Mouse (Mus musculus) testis, adult 2 months (tissue): ENCODE results near the gene Pgd. TPM values are rescaled to one million over a fixed set of nuclear protein-coding genes. Genes with fewer than 3 reads are reported as not detected.

Experiments
- H3K27ac ChIP-seq: fragments of 200-500 bp; 2 replicates; pipeline ENCODE4 v1.5.1; 2012; ENCODE audit warnings: low read depth, low read length; ENCODE audit not compliant: control insufficient read depth, insufficient read depth
- H3K27me3 ChIP-seq: fragments of 200-500 bp; 2 replicates; pipeline ENCODE4 v1.6.1; 2012; ENCODE audit warnings: mild to moderate bottlenecking, low read length, moderate library complexity; ENCODE audit not compliant: control insufficient read depth, insufficient read depth
- H3K36me3 ChIP-seq: fragments of 200-500 bp; 2 replicates; pipeline ENCODE4 v1.6.1; 2012; ENCODE audit warnings: mild to moderate bottlenecking, low read length; ENCODE audit not compliant: control insufficient read depth, insufficient read depth
- H3K4me1 ChIP-seq: fragments of 200-500 bp; 2 replicates; pipeline ENCODE4 v1.6.1; 2012; ENCODE audit warnings: low read length; ENCODE audit not compliant: control insufficient read depth, insufficient read depth
- H3K4me3 ChIP-seq: fragments of 200-500 bp; 2 replicates; pipeline ENCODE4 v1.5.1; 2012; ENCODE audit warnings: low read depth, mild to moderate bottlenecking, low read length, moderate library complexity, mixed read lengths; ENCODE audit not compliant: control insufficient read depth
- CTCF ChIP-seq: fragments of 200-500 bp; IDR thresholded peaks from 2 replicates; pipeline ENCODE4 v1.5.1; 2012; ENCODE audit warnings: low read depth, mild to moderate bottlenecking, inconsistent platforms, low read length, moderate library complexity; ENCODE audit not compliant: control insufficient read depth, insufficient read depth, insufficient replicate concordance
- POLR2A ChIP-seq: fragments of 200-500 bp; IDR thresholded peaks from 2 replicates; pipeline ENCODE4 v1.6.1; 2012; ENCODE audit warnings: low read depth, mild to moderate bottlenecking, inconsistent platforms, low read length, moderate library complexity; ENCODE audit not compliant: control insufficient read depth
- polyA plus RNA-seq: library from polyadenylated mRNA; depleted of rRNA; stranded (reverse); fragments of >200 nt; gene quantifications from 2 replicates; pipeline ENCODE4 v1.2.3, GENCODE M21; 2012

The Pgd gene
- polyA plus RNA-seq, 1 experiment = 22.3 TPM

DNA sequence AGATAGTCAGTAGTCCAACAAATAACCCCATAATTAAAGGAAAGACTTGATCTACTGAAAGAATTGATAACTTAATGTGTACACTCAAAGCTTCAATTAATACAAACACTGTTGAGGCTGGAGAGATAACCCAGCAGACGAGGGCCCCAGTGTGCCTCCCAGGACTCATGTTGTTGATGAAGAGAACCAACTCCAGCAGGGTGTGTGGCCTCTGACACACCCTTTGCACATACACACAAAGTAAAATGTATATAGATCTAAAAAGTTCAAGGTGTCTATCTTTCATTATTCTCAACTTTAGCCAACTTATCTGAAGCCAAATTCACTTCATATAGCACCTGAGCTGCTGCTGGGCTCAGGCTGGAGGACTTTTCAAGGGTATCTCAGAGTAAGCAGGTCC is 30.6 kb upstream of the Pgd start:
- TF ChIP-seq CTCF (no peak), POLR2A (no peak)
- H3K4me3 ChIP-seq = no peak overlapping the region
- H3K36me3 ChIP-seq = peaks cover 3% of the 10 kb centered on the region; the same call in 1 of the 2 replicates
- no peaks in the 10 kb centered on the region for H3K27me3 ChIP-seq
- H3K27ac ChIP-seq = no peak overlapping the region
- no peaks in the 10 kb centered on the region for H3K4me1 ChIP-seq

DNA sequence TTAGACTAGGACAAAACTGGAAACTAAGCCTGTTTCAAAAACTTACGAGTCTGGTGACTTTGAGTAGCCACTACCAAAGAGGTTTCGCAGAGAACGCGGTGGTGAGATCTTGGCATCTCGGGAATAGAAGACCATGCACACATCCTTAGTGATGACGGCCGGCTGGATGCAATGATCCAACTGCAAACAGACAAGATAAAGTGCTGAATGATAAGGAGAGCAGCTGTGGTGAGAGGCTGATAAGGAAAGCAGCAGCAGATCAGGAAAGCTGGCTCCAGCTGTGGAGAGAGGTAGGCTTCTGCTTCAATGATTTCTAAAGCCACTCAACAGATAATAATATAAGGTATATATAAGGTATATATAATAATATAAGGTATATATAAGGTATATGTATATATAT is 24.5 kb upstream of the Pgd start:
- TF ChIP-seq CTCF = no peak
- no peak for TF ChIP-seq POLR2A
- no peak overlapping the region for H3K4me3 ChIP-seq
- peaks cover 1% of the 10 kb centered on the region; the same call in 1 of the 2 replicates for H3K36me3 ChIP-seq
- H3K4me1 ChIP-seq = no peaks in the 10 kb centered on the region
- H3K27ac ChIP-seq = no peak overlapping the region
- no peaks in the 10 kb centered on the region for H3K27me3 ChIP-seq

DNA sequence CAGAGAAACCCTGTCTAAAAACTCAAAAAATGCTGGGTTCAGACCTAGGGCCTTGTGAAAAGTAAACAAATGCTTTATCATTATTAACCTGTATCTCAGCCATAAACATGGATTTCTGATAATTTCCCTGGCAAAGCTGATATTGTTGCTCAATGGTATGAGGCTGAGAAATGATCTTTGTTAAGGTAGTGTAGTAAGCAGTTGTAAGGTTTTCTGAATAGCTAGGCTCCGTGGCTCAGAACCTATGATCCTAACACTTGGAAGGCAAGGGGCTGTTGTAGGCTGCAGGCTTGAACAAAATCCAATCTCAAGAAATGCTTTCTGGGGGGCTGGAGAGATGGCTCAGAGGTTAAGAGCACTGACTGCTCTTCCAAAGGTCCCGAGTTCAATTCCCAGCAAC is 22.0 kb upstream of the Pgd start:
- peaks cover 1% of the 10 kb centered on the region; the same call in 1 of the 2 replicates for H3K36me3 ChIP-seq

DNA sequence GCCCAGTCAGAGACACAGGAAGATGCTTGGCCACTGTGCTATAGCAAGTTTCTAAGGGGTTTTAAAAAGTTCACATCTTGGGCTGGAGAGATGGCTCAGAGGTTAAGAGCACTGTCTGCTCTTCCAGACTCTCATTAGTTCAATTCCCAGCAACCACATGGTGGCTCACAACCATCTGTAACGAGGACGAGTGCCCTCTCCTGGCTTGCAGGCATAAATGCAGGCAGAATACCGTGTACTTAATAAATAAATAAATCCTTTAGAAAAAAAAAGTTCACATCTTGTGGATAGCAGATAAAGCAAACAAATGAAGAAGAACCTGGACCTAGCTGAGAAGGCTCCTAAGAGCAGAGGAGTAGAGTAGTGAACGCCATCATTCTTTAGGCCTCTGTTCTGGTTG is 16.2 kb upstream of the Pgd start:
- TF ChIP-seq CTCF = no peak
- TF ChIP-seq POLR2A = no peak
- H3K27ac ChIP-seq = no peak overlapping the region
- H3K36me3 ChIP-seq = peaks cover 4% of the 10 kb centered on the region

More for the DNA sequence above, 22.0 kb upstream of the Pgd start:
- H3K4me1 ChIP-seq = no peaks in the 10 kb centered on the region
- TF ChIP-seq CTCF (no peak), POLR2A (no peak)
- no peak overlapping the region for H3K4me3 ChIP-seq
- no peak overlapping the region for H3K27ac ChIP-seq
- H3K27me3 ChIP-seq = no peaks in the 10 kb centered on the region

DNA sequence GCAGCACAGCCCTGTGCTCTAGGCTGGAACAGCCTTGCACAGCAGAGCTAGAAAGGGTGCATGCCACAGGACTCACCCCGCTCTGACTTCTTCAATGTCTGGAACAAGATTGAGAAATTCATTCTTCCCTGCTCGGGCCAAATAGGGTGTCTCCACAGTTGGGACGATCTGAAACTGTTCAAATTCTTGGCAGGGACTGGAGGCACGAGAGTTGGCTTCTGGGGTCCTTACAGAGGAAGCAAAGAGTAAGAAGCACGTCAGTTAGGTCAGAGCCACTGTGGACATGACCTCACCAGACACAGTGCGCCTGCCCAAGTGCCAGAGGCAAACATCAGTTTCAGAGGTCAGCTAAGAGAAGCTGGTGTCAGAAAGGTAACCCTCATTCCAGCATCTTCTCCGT is 15.6 kb upstream of the Pgd start:
- Histone ChIP-seq H3K27ac (no peak overlapping the region), H3K4me1 (no peaks in the 10 kb centered on the region), H3K4me3 (no peak overlapping the region), H3K36me3 (peaks cover 4% of the 10 kb centered on the region), H3K27me3 (no peaks in the 10 kb centered on the region)
- TF ChIP-seq POLR2A (no peak), CTCF (no peak)

More for the DNA sequence above, 16.2 kb upstream of the Pgd start:
- Histone ChIP-seq H3K27me3 (no peaks in the 10 kb centered on the region), H3K4me3 (no peak overlapping the region), H3K4me1 (no peaks in the 10 kb centered on the region)

DNA sequence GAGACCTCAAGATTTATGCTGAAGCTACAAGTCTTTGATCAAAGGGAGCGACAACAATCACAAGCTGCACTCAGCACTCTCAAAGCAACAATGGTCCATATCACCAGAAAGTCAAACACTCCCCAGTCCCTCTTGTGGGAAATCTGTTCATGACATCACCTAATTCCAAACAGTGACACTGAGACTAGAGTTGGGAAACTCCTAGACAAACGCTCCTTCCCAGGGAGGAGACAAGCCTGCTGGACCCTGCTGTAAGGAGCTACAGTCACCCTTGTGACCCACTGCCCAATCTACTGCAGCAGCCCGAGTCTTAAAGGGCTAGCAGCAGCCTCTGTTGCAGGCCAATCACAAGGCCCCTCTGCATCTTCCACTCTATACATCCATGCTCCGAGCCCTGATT is 13.0 kb upstream of the Pgd start:
- Histone ChIP-seq H3K4me1 (no peaks in the 10 kb centered on the region), H3K4me3 (no peak overlapping the region), H3K36me3 (peaks cover 4% of the 10 kb centered on the region), H3K27ac (no peak overlapping the region), H3K27me3 (no peaks in the 10 kb centered on the region)
- TF ChIP-seq POLR2A = no peak
- no peak for TF ChIP-seq CTCF

DNA sequence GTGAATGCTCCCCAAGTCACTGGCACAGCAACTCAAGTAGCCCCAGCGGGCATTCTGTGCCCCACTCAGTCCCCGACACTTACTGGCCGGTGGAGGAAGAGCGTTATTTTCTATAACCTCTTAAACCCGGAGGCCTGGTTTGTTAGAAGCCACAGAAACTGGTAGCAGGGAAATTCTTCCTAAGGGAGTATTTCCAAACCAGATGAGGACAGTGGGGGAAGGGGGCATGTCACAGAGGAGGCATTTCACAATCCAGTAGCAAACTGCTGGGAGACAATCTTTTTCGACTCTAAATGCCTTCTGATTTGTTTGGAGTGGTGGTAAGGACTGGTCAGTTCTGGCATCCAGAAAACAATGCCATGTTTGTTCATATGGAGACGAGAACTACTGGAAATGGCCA is 12.6 kb upstream of the Pgd start:
- Histone ChIP-seq H3K4me1 (no peaks in the 10 kb centered on the region), H3K27ac (no peak overlapping the region), H3K27me3 (no peaks in the 10 kb centered on the region), H3K36me3 (peaks cover 4% of the 10 kb centered on the region), H3K4me3 (no peak overlapping the region)
- no peak for TF ChIP-seq POLR2A
- no peak for TF ChIP-seq CTCF

DNA sequence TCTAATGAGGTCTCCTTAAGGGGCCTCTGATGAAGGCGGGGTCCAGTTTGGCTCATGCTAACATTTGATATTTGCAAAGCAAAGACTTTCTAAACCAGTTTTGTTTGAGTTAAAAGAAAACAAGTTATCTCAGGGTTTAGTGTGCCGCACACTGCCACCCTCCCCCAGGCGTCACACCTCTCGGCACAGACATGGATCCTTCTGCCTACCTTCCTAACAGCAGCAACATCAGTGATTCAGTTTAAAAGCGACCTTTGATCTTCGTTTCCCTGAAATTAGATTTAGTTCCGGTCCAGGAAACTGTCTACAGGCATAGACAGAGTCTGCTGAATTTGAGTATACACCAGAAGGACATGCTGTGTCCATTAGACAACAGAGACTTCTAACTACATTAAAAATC is 11.8 kb upstream of the Pgd start:
- Histone ChIP-seq H3K27ac (no peak overlapping the region), H3K4me3 (no peak overlapping the region), H3K36me3 (peaks cover 4% of the 10 kb centered on the region), H3K27me3 (no peaks in the 10 kb centered on the region), H3K4me1 (no peaks in the 10 kb centered on the region)
- TF ChIP-seq POLR2A (no peak), CTCF (no peak)
